Mouse (Mus musculus): ENCODE measurements around the gene Hsdl1. TPM values are rescaled to one million over a fixed set of nuclear protein-coding genes. Genes with fewer than 3 reads are reported as not detected.

The Hsdl1 gene
- polyA plus RNA-seq, 2 experiments from 2014 or later = 44.3 to 54.5 TPM

DNA sequence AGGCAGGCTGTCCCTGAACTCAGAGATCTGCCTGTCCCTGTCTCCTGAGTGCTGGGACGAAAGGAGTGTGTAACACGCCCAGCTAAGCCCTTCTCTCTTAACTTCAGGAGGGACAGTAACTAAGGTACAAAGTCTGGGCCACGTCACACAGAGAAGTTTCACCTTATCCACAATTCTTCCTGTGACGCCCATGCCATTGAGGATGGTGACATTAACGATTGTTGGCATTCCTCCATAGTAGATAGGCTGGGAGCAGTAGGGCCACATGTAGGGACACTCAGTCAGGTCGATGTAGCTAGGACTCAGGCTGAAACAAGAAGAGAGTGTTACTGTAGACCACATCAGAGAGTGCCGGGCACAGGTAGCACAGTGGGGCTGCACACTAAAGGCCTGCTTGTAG is 46.2 kb downstream of the Hsdl1 start:
- no peak for ATAC-seq

DNA sequence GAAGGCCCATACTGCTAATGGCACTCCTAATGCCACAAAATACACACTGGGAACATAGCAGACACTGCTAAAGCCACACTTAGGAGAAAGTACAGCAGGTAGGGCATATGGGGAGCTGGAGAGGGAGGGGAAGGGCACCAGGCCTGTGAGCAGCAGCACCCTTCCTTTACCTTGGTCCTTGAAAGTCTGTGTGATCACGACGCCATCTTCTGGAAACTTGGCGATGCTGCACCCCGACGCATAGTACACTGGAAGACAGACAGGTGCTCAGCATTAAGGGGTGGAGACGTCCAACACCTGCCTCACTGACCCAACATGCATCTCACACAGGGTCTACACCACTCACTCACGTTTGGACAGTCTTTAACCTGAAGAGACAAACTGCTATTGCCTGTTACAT is 54.9 kb downstream of the Hsdl1 start:
- ATAC-seq = no peak

DNA sequence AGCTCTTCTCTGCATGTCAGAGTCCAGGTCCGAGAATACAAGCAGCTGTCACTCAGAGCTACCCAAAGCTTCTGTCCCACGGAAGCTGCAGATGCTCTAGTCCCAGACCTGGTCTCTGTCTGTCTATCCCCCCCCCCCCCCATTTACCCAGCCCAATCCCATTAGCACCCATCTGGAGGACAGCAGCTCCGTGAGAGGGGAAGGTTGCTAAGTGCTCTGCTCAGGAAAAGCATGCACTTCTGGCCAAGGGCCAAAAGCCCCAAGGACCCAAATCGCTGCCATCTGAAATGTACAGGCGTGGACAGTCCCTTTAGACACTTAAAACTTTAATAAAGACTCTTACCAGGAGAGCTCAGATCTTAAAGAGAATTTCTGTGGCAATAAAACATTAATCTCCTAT is 58.3 kb downstream of the Hsdl1 start:
- no peak for ATAC-seq

DNA sequence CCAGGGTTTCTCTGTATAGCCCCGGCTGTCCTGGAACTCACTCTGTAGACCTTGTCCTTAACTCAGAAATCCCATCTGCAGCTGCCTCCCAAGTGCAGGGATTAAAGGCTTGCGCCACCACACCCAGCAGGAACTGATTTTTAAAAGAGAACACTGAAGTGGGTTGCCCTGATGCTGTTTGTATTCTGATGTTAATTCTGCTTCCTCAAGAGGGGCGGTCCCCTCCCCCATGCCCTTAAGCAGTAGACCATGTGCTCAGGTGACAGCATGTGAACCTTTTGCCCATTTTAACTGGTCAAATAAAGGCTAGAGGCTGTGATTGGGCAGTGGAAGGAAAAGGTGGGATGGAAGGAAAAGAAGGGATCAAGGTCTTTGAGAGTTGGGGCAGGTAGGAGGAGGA is 59.2 kb downstream of the Hsdl1 start:
- no peak for ATAC-seq

DNA sequence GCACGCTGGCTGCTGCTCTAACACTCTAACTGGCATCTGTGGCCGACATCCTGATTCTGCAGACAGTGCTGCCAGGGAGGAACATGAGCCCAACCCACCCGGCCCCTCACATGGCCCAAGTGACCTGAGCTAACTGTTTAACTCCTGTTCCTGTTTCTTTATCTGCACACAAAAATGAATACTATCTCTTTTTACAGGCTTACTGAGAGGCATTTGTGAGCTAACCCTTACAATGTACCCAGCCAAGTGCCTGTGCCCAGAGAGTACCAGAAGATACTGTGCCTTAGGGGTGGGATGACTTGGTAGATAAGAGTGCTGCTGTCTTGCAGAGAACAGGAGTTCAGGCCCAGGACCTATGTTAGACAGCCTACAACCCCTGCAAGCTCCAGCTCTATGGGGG is 60.0 kb downstream of the Hsdl1 start:
- ATAC-seq = no peak

DNA sequence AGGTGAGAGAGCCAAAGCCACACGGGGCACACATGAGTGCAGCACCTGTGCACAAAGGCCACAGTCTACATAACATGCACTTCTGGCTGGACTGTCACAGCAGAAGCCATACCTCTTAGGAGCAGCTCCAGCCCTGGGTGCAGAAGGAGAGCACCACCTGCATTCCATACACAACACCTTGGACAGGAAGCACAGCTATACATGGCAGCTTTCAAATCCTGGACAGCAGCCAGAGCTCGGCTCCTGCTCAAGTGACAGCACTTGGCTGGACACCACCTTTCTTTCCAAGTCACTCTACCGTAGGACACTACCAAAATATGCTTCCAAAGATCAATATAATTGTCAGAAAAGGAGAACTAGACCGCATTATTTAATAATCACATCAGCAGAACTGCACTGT is 61.6 kb downstream of the Hsdl1 start:
- ATAC-seq = no peak

Other genes with a start within 250 kb of the Hsdl1 start
- 100 to 1,000 TPM; 201 to 231 TPM for gene Hsbp1, start 230.7 kb downstream of the Hsdl1 start, polyA plus RNA-seq (2017; shearing (Covaris generic))
- 1 to 10 TPM; 4.2 to 6.4 TPM for gene Mlycd, start 180.3 kb downstream of the Hsdl1 start, polyA plus RNA-seq (2017; shearing (Covaris generic))
- gene Osgin1, start 141.1 kb downstream of the Hsdl1 start, polyA plus RNA-seq (2017; shearing (Covaris generic)) = 10 to 100 TPM in 1 of 2 experiments, 1 to 10 TPM in 1; 8.0 to 18.6 TPM
- not detected for gene Necab2, start 128.5 kb downstream of the Hsdl1 start, polyA plus RNA-seq (2017; shearing (Covaris generic))
- not detected for gene Slc38a8, start 73.5 kb downstream of the Hsdl1 start, polyA plus RNA-seq (2017; shearing (Covaris generic))
- gene Mbtps1, start 16.4 kb downstream of the Hsdl1 start, polyA plus RNA-seq (2017; shearing (Covaris generic)) = 10 to 100 TPM; 28.6 to 44.1 TPM
- gene Dnaaf1, start 52 bp upstream of the Hsdl1 start, polyA plus RNA-seq (2017; shearing (Covaris generic)) = not detected
- gene Taf1c, start 30.0 kb upstream of the Hsdl1 start, polyA plus RNA-seq (2017; shearing (Covaris generic)) = 10 to 100 TPM in 1 of 2 experiments, 1 to 10 TPM in 1; 9.8 to 13.4 TPM
- not detected for gene Adad2, start 37.6 kb upstream of the Hsdl1 start, polyA plus RNA-seq (2017; shearing (Covaris generic))
- not detected for gene Kcng4, start 60.5 kb upstream of the Hsdl1 start, polyA plus RNA-seq (2017; shearing (Covaris generic))
- gene Wfdc1, start 91.2 kb upstream of the Hsdl1 start, polyA plus RNA-seq (2017; shearing (Covaris generic)) = not detected
- not detected for gene Atp2c2, start 124.8 kb upstream of the Hsdl1 start, polyA plus RNA-seq (2017; shearing (Covaris generic))
- gene Tldc1, start 203.2 kb upstream of the Hsdl1 start, polyA plus RNA-seq (2017; shearing (Covaris generic)) = 10 to 100 TPM in 1 of 2 experiments, 1 to 10 TPM in 1; 8.8 to 11.1 TPM